Mouse (Mus musculus) lung, embryonic 16.5 days (tissue): Measurements from ENCODE around the gene Dnase1l1. TPM values are rescaled to one million over a fixed set of nuclear protein-coding genes. Genes with fewer than 3 reads are reported as not detected.

ENCODE experiments used
- microRNA-seq: library from miRNA; unstranded; fragments of <30 nt; microRNA quantifications from one replicate; pipeline ENCODE4, GENCODE M21; 2016
- polyA plus RNA-seq: library from polyadenylated mRNA; unstranded; fragments of >200 nt; fragmentation: Nextera tagmentation; extraction: Ambion mirVana; gene quantifications from 2 replicates; pipeline ENCODE4 v1.2.1, GENCODE M21; 2015

The Dnase1l1 gene
- polyA plus RNA-seq, 1 experiment from 2014 or later, result 17.4 TPM

Small RNA genes lying within 50 kb of the gene (microRNA-seq; reads per million reads assigned to microRNA genes)
- gene Mir7091 (not detected), gene Mir7092 (not detected)

Other genes starting within 250 kb of the Dnase1l1 start
- gene Opn1mw, start 154.9 kb downstream of the Dnase1l1 start, polyA plus RNA-seq, result not detected in 2 replicates
- 11.5 and 11.6 TPM in 2 replicates for gene Mecp2, start 147.0 kb downstream of the Dnase1l1 start, polyA plus RNA-seq
- gene Tex28, start 114.5 kb downstream of the Dnase1l1 start, polyA plus RNA-seq, result not detected in 2 replicates
- not detected in 2 replicates for gene Tktl1, start 105.1 kb downstream of the Dnase1l1 start, polyA plus RNA-seq
- gene Flna, start 32.5 kb downstream of the Dnase1l1 start, polyA plus RNA-seq, result 372 and 374 TPM in 2 replicates
- gene Emd, start 27.6 kb downstream of the Dnase1l1 start, polyA plus RNA-seq, result 24.9 and 25.4 TPM in 2 replicates
- gene Rpl10, start 11.5 kb downstream of the Dnase1l1 start, polyA plus RNA-seq, result 826 and 850 TPM in 2 replicates
- 81.9 and 91.7 TPM in 2 replicates for gene Taz, start 425 bp downstream of the Dnase1l1 start, polyA plus RNA-seq
- gene Atp6ap1, start 14.8 kb upstream of the Dnase1l1 start, polyA plus RNA-seq, result 141 and 153 TPM in 2 replicates
- gene Gdi1, start 22.7 kb upstream of the Dnase1l1 start, polyA plus RNA-seq, result 204 and 211 TPM in 2 replicates
- gene Fam50a, start 30.7 kb upstream of the Dnase1l1 start, polyA plus RNA-seq, result 64.9 and 65.6 TPM in 2 replicates
- 7.5 and 9.9 TPM in 2 replicates for gene Plxna3, start 46.7 kb upstream of the Dnase1l1 start, polyA plus RNA-seq
- 109 and 117 TPM in 2 replicates for gene Lage3, start 71.3 kb upstream of the Dnase1l1 start, polyA plus RNA-seq
- 85.5 and 86.2 TPM in 2 replicates for gene Ubl4a, start 90.9 kb upstream of the Dnase1l1 start, polyA plus RNA-seq
- 19.1 and 21.8 TPM in 2 replicates for gene Slc10a3, start 91.0 kb upstream of the Dnase1l1 start, polyA plus RNA-seq
- gene Fam3a, start 110.9 kb upstream of the Dnase1l1 start, polyA plus RNA-seq, result 42.5 and 45.8 TPM in 2 replicates
- 21.0 and 21.1 TPM in 2 replicates for gene Ikbkg, start 111.0 kb upstream of the Dnase1l1 start, polyA plus RNA-seq
- 44.1 and 51.2 TPM in 2 replicates for gene G6pdx, start 146.9 kb upstream of the Dnase1l1 start, polyA plus RNA-seq
- not detected in 2 replicates for gene Gm6880, start 199.1 kb upstream of the Dnase1l1 start, polyA plus RNA-seq